Mouse (Mus musculus): ENCODE data around the gene Slc22a14.

DNA sequence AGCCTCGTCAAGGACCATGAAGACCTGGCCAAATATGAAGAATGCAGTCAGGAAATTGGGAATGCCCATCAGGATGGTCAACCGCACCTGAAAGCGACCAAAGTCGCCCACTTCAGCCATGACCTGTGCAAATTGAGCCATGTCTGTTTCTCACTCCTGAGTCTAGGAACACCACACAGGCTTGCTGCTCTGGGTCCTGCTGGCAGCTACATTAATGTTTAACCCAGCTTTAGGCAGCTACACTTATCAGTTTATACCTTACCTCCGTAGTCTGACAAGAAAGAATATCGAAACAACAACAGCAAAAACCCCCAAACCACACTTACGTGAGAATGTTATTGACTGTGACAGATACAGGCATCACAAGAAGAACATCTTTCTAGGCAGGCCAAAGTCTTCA is 133.8 kb downstream of the Slc22a14 start:
- no peak for TF ChIP-seq CTCF (IDR thresholded peaks at IDR 0.05; ENCODE audit: low read depth)
- TF ChIP-seq EP300 (optimal IDR thresholded peaks at IDR 0.05), result no peak
